Mouse (Mus musculus): ENCODE results near the gene Zkscan6.

Gene Zkscan6

GRCm38 (mm10) chr11:65812088-65812487, 5.1 kb downstream of the Zkscan6 start:
- DNase-seq (ENCODE audit: extremely low spot score, low spot score): no peak

- no peak for DNase-seq (ENCODE audit: extremely low spot score, low spot score)
Measured at GRCm38 (mm10) chr11:65814381-65814780, 7.4 kb downstream of the Zkscan6 start.

GRCm38 (mm10) chr11:65816237-65816636, 9.3 kb downstream of the Zkscan6 start:
- no peak for DNase-seq (ENCODE audit: extremely low spot score, low spot score)

GRCm38 (mm10) chr11:65818193-65818592, 11.2 kb downstream of the Zkscan6 start:
- no peak for DNase-seq (ENCODE audit: extremely low spot score, low spot score)

GRCm38 (mm10) chr11:65820280-65820679, 13.3 kb downstream of the Zkscan6 start:
- no peak for DNase-seq (ENCODE audit: extremely low spot score, low spot score)

- DNase-seq (ENCODE audit: extremely low spot score, low spot score): peak; percentile 59
Measured at GRCm38 (mm10) chr11:65820877-65821276, 13.9 kb downstream of the Zkscan6 start.

- DNase-seq (ENCODE audit: extremely low spot score, low spot score): no peak
Measured at GRCm38 (mm10) chr11:65824556-65824955, 17.6 kb downstream of the Zkscan6 start.

- no peak for DNase-seq (ENCODE audit: extremely low spot score, low spot score)
Measured at GRCm38 (mm10) chr11:65838999-65839398, 32.0 kb downstream of the Zkscan6 start.

- no peak for DNase-seq (ENCODE audit: extremely low spot score, low spot score)
Measured at GRCm38 (mm10) chr11:65846446-65846845, 39.5 kb downstream of the Zkscan6 start.

GRCm38 (mm10) chr11:65852066-65852465, 45.1 kb downstream of the Zkscan6 start:
- DNase-seq (ENCODE audit: extremely low spot score, low spot score): no peak

- no peak for DNase-seq (ENCODE audit: extremely low spot score, low spot score)
Measured at GRCm38 (mm10) chr11:65861476-65861875, 54.5 kb downstream of the Zkscan6 start.

- no peak for DNase-seq (ENCODE audit: extremely low spot score, low spot score)
Measured at GRCm38 (mm10) chr11:65877146-65877775, 70.3 kb downstream of the Zkscan6 start.

Measured in neural tube, embryonic 10.5 days (tissue).